Mouse (Mus musculus): ENCODE results near the gene Ice2.

DNA sequence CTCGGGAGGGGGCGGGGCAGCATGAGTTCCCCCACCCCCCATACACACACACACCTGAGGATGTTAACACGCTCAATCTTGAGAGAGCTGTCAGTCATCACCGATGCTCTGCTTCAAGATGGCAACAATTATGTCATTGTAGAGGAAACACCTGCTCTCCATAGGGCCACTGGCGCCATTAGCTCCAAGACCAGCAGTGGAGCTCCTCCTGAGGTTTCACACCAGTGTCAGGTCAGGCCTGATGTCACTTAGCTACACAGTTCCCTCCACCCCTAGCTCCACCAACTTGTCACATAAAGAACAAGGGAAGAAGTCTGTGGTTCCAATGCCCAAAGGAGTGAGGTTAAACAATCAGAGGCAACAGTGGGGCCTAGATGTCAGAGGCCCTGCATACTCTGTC, 3.5 kb upstream of the Ice2 start:
- TF ChIP-seq EP300 (IDR thresholded peaks at IDR 0.05; ENCODE audit: low read depth) (no peak), CTCF (IDR thresholded peaks at IDR 0.05; ENCODE audit: low read depth) (no peak)

Data from liver, postnatal 0 days (tissue).